Comparison of ENCODE assay signal across 16 mouse cellular contexts in the genomic region with DNA sequence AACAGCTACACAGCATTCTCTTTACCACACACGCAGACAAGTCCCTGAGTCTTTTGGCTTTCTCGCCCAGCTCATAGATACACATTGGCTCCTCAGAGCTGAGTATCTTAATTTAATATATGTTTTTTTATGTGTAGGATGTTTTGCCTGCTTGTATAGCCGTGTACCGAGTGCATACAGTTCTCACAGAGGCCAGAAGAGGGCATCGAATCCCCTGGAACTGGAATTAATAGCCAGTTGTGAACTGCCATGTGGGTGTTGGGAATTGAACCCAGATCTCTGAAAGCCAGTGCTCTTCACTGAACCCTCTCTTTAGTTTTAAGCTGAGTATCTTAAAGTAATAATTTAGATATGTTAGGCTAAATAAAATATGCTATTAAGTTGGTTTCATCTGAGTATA. TPM values are rescaled to one million over a fixed set of nuclear protein-coding genes. Genes with fewer than 3 reads are reported as not detected.
A peak's percentile ranks its signal among the peaks of the same experiment; 100 is the strongest.
DNase-seq lines count a peak whose midpoint lies in the region; ATAC-seq and TF ChIP-seq lines count a peak whose summit lies in the region.
"Had no signal": no experiment of that assay in that cellular context is flagged by ENCODE, and none has a peak within 500 bp of the region (broad histone marks: within the 10 kb centered on the region; RNA-seq: fewer than 3 reads in every experiment).

No protein-coding gene starts in this region.

- no peak overlapping the region for H3K4me2 ChIP-seq in stomach, postnatal 0 days (replicated peaks; ENCODE audit: low read depth)
- H3K4me2 ChIP-seq: hindbrain, embryonic 15.5 days; midbrain, embryonic 12.5 days; neural tube, embryonic 12.5 days had no signal

- H3K27me3 ChIP-seq in kidney, adult 2 months (replicated peaks; ENCODE audit: control insufficient read depth, insufficient read depth, low read length): no peaks in the 10 kb centered on the region
- no peaks in the 10 kb centered on the region for H3K27me3 ChIP-seq in thymus, adult 2 months (ENCODE audit: control insufficient read depth, insufficient read depth, low read length)
- H3K27me3 ChIP-seq in MEL (ENCODE audit: control insufficient read depth in 1 of 2, insufficient read depth in 2 of 2, low read length in 2 of 2): no peaks in the 10 kb centered on the region
- no peaks in the 10 kb centered on the region for H3K27me3 ChIP-seq in stomach, postnatal 0 days (ENCODE audit: control insufficient read depth, insufficient read depth, low read length)
- H3K27me3 ChIP-seq: hindbrain, embryonic 15.5 days; midbrain, embryonic 12.5 days; neural tube, embryonic 12.5 days had no signal

- TF ChIP-seq EP300 in MEL (IDR thresholded peaks at IDR 0.05; ENCODE audit: low read depth in 1 of 2, low read length in 2 of 2): no peak
- no peak for TF ChIP-seq EP300 in stomach, postnatal 0 days (optimal IDR thresholded peaks at IDR 0.05)

- no peak overlapping the region for H3K4me3 ChIP-seq in kidney, adult 2 months (ENCODE audit: insufficient read depth, low read depth, low read length)
- no peak overlapping the region for H3K4me3 ChIP-seq in thymus, adult 2 months (ENCODE audit: control insufficient read depth, insufficient read depth, low read length)
- H3K4me3 ChIP-seq in MEL (ENCODE audit: control insufficient read depth in 1 of 2, insufficient read depth in 1 of 2, low read depth in 2 of 2, low read length in 2 of 2): no peak overlapping the region
- H3K4me3 ChIP-seq in stomach, postnatal 0 days (ENCODE audit: low read depth, low read length): no peak overlapping the region
- H3K4me3 ChIP-seq: forebrain, embryonic 10.5 days; hindbrain, embryonic 15.5 days; midbrain, embryonic 12.5 days; neural tube, embryonic 12.5 days had no signal

- 0 out of 2 replicates have a peak, but pooled peaks have one; percentile 25 for TF ChIP-seq CTCF in kidney, adult 2 months (conservative IDR thresholded peaks at IDR 0.05; ENCODE audit: insufficient read depth, insufficient read length, low read depth, low read length)
- no peak for TF ChIP-seq CTCF in thymus, adult 2 months (IDR thresholded peaks at IDR 0.05; ENCODE audit: borderline replicate concordance, control insufficient read depth, extremely low read depth, insufficient read depth, low read length, poor library complexity)
- TF ChIP-seq CTCF in MEL (IDR thresholded peaks at IDR 0.05 in 2 of 3, conservative IDR thresholded peaks at IDR 0.05 in 1 of 3; ENCODE audit: control insufficient read depth in 1 of 3, insufficient read depth in 1 of 3, low read depth in 2 of 3, low read length in 3 of 3, poor library complexity in 1 of 3, severe bottlenecking in 1 of 3): peak in 2 of 3 experiments; percentile 5 to 6; a peak in 1 of 6 replicates
- TF ChIP-seq CTCF in stomach, postnatal 0 days (IDR thresholded peaks at IDR 0.05; ENCODE audit: low read depth): peak; percentile 50

- H3K9ac ChIP-seq in MEL (ENCODE audit: control insufficient read depth, low read depth, low read length, poor library complexity, severe bottlenecking): no peak overlapping the region
- H3K9ac ChIP-seq in stomach, postnatal 0 days (ENCODE audit: low read length): no peak overlapping the region
- H3K9ac ChIP-seq: hindbrain, embryonic 15.5 days; midbrain, embryonic 12.5 days; neural tube, embryonic 12.5 days had no signal

- no peak for TF ChIP-seq RAD21 in MEL (IDR thresholded peaks at IDR 0.05; ENCODE audit: low read depth, low read length)

- H3K4me1 ChIP-seq in kidney, adult 2 months (ENCODE audit: control insufficient read depth, insufficient read depth, low read length): peaks cover 6% of the 10 kb centered on the region
- H3K4me1 ChIP-seq in thymus, adult 2 months (replicated peaks; ENCODE audit: control insufficient read depth, insufficient read depth, low read length): peaks cover 6% of the 10 kb centered on the region
- peaks cover 3% of the 10 kb centered on the region in 2 experiments; a peak in 3 of 4 replicates for H3K4me1 ChIP-seq in MEL (ENCODE audit: control insufficient read depth in 1 of 2, insufficient read depth in 2 of 2, low read length in 2 of 2)
- H3K4me1 ChIP-seq in stomach, postnatal 0 days (replicated peaks; ENCODE audit: control insufficient read depth, insufficient read depth): 0 out of 2 replicates have a peak, but pooled peaks cover 2% of the 10 kb centered on the region

- peaks cover 16% of the 10 kb centered on the region for H3K36me3 ChIP-seq in kidney, adult 2 months (ENCODE audit: control insufficient read depth, insufficient read depth, low read length)
- peaks cover 35% of the 10 kb centered on the region for H3K36me3 ChIP-seq in thymus, adult 2 months (ENCODE audit: control insufficient read depth, insufficient read depth, low read length)
- peaks cover 0 to 20% of the 10 kb centered on the region in 2 experiments; a peak in 3 of 4 replicates for H3K36me3 ChIP-seq in MEL (ENCODE audit: control insufficient read depth in 1 of 2, insufficient read depth in 2 of 2, low read length in 2 of 2)
- peaks cover 25% of the 10 kb centered on the region for H3K36me3 ChIP-seq in stomach, postnatal 0 days (ENCODE audit: control insufficient read depth, insufficient read depth, low read length)

- TF ChIP-seq POLR2A in kidney, adult 2 months (IDR thresholded peaks at IDR 0.05; ENCODE audit: low read depth, low read length): no peak
- no peak for TF ChIP-seq POLR2A in thymus, adult 2 months (IDR thresholded peaks at IDR 0.05; ENCODE audit: control insufficient read depth, extremely low read depth, insufficient read depth, low read length, poor library complexity)
- TF ChIP-seq POLR2A in MEL (IDR thresholded peaks at IDR 0.05; ENCODE audit: control insufficient read depth in 1 of 2, insufficient read depth in 1 of 2, low read depth in 1 of 2, low read length in 2 of 2, poor library complexity in 1 of 2): no peak

- WGBS in kidney, adult 2 months: 91% methylated on average over 5 of the region's 5 CpGs
- 94% methylated on average over 5 of the region's 5 CpGs for WGBS in thymus, adult 2 months
- 91% methylated on average over 5 of the region's 5 CpGs for WGBS in stomach, postnatal 0 days

- no peak for ATAC-seq in stomach, postnatal 0 days (ENCODE audit: low FRiP score, low TSS enrichment)

- H3K9me3 ChIP-seq in MEL (replicated peaks; ENCODE audit: insufficient read depth, low read length): no peaks in the 10 kb centered on the region
- no peaks in the 10 kb centered on the region for H3K9me3 ChIP-seq in stomach, postnatal 0 days (ENCODE audit: control insufficient read depth, low read length)
- H3K9me3 ChIP-seq: forebrain, embryonic 10.5 days; hindbrain, embryonic 15.5 days; midbrain, embryonic 12.5 days; neural tube, embryonic 12.5 days had no signal

- peaks cover 18% of the 10 kb centered on the region for H3K79me2 ChIP-seq in MEL (ENCODE audit: control insufficient read depth, insufficient read depth, low read length, poor library complexity)

- H3K27ac ChIP-seq in kidney, adult 2 months (ENCODE audit: insufficient read depth, low read depth, low read length): no peak overlapping the region
- H3K27ac ChIP-seq in thymus, adult 2 months (ENCODE audit: control insufficient read depth, insufficient read depth, low read length): no peak overlapping the region
- H3K27ac ChIP-seq in MEL (ENCODE audit: control insufficient read depth, low read depth, low read length): no peak overlapping the region
- H3K27ac ChIP-seq in stomach, postnatal 0 days (replicated peaks): no peak overlapping the region
- H3K27ac ChIP-seq: forebrain, embryonic 10.5 days; hindbrain, embryonic 15.5 days; midbrain, embryonic 12.5 days; neural tube, embryonic 12.5 days had no signal

- no peak for DNase-seq in kidney, adult 2 months
- DNase-seq in kidney, postnatal 10 days: no peak
- peak; percentile 16 for DNase-seq in thymus, postnatal 14 days
- DNase-seq in thymus, adult 2 months: no peak
- peak; percentile 18 for DNase-seq in MEL (ENCODE audit: low read depth, low spot score)
- DNase-seq in stomach, postnatal 0 days (ENCODE audit: low spot score): no peak
- no peak for DNase-seq in spleen, postnatal 4 days (ENCODE audit: low spot score in 2 of 2)
- DNase-seq: cerebellum, adult 18-20 months; gastrocnemius, postnatal 14 days had no signal

TF ChIP-seq in MEL, 35 proteins besides CTCF, POLR2A, EP300 and RAD21 (continues in another document):
- no peak for TF ChIP-seq MYC (IDR thresholded peaks at IDR 0.05; ENCODE audit: low read depth, low read length)

RNA-seq across cellular contexts. Expression of a gene that starts 5.4 kb away (rescaled TPM):
- 2.1 and 2.6 TPM in 2 replicates for polyA plus RNA-seq in kidney, adult 2 months (2012; rRNA removed)
- 2.4 and 2.7 TPM in 2 replicates for polyA plus RNA-seq in thymus, adult 2 months (2012; rRNA removed)
- total RNA-seq in MEL (2012; rRNA removed): 3.6 and 5.5 TPM in 2 replicates
- polyA plus RNA-seq in MEL (2012; ENCODE audit: insufficient read depth in 1 of 2, insufficient read length in 2 of 2, low read depth in 1 of 2, low replicate concordance in 2 of 2, missing spikeins in 1 of 2): 1 to 10 TPM in 1 of 2 experiments, not detected in 1; 1.9 TPM
- 4.2 and 4.6 TPM in 2 replicates for polyA plus RNA-seq in stomach, postnatal 0 days (2015; fragmentation: Nextera tagmentation; extraction: Ambion mirVana)

RNA-seq across cellular contexts. Expression of a gene that starts 22.2 kb away (rescaled TPM):
- polyA plus RNA-seq in kidney, adult 2 months (2012; rRNA removed): not detected in 2 replicates
- 0.07 and 0.08 TPM in 2 replicates for polyA plus RNA-seq in thymus, adult 2 months (2012; rRNA removed)
- total RNA-seq in MEL (2012; rRNA removed): 0.10 TPM in 1 of 2 replicates, not detected in the other
- under 1 TPM in 1 of 2 experiments, not detected in 1; 0.06 TPM for polyA plus RNA-seq in MEL (2012; ENCODE audit: insufficient read depth in 1 of 2, insufficient read length in 2 of 2, low read depth in 1 of 2, low replicate concordance in 2 of 2, missing spikeins in 1 of 2)
- not detected in 2 replicates for polyA plus RNA-seq in stomach, postnatal 0 days (2015; fragmentation: Nextera tagmentation; extraction: Ambion mirVana)
- total RNA-seq: gastrocnemius, postnatal 14 days had no signal
- polyA plus RNA-seq: heart, embryonic 14.5 days; liver, embryonic 16.5 days had no signal

RNA-seq across cellular contexts. Expression of a gene that starts 22.7 kb away (rescaled TPM):
- polyA plus RNA-seq in kidney, adult 2 months (2012; rRNA removed): 0.91 and 1.1 TPM in 2 replicates
- 1.2 and 1.5 TPM in 2 replicates for polyA plus RNA-seq in thymus, adult 2 months (2012; rRNA removed)
- not detected in 2 replicates for total RNA-seq in MEL (2012; rRNA removed)
- polyA plus RNA-seq in MEL (2012; ENCODE audit: insufficient read depth in 1 of 2, insufficient read length in 2 of 2, low read depth in 1 of 2, low replicate concordance in 2 of 2, missing spikeins in 1 of 2): not detected
- 1.2 TPM in 2 replicates for polyA plus RNA-seq in stomach, postnatal 0 days (2015; fragmentation: Nextera tagmentation; extraction: Ambion mirVana)

RNA-seq across cellular contexts. Expression of a gene that starts 40.6 kb away (rescaled TPM):
- 2.4 and 3.9 TPM in 2 replicates for polyA plus RNA-seq in kidney, adult 2 months (2012; rRNA removed)
- 12.3 and 15.8 TPM in 2 replicates for polyA plus RNA-seq in thymus, adult 2 months (2012; rRNA removed)
- total RNA-seq in MEL (2012; rRNA removed): not detected in 2 replicates
- polyA plus RNA-seq in MEL (2012; ENCODE audit: insufficient read depth in 1 of 2, insufficient read length in 2 of 2, low read depth in 1 of 2, low replicate concordance in 2 of 2, missing spikeins in 1 of 2): not detected
- polyA plus RNA-seq in stomach, postnatal 0 days (2015; fragmentation: Nextera tagmentation; extraction: Ambion mirVana): 2.0 and 2.1 TPM in 2 replicates

RNA-seq across cellular contexts. Expression of a gene that starts 49.7 kb away (rescaled TPM):
- polyA plus RNA-seq in kidney, adult 2 months (2012; rRNA removed): not detected in 2 replicates
- polyA plus RNA-seq in thymus, adult 2 months (2012; rRNA removed): 0.85 and 1.0 TPM in 2 replicates
- 0.08 and 0.13 TPM in 2 replicates for total RNA-seq in MEL (2012; rRNA removed)
- under 1 TPM in 1 of 2 experiments, not detected in 1; 0.04 TPM for polyA plus RNA-seq in MEL (2012; ENCODE audit: insufficient read depth in 1 of 2, insufficient read length in 2 of 2, low read depth in 1 of 2, low replicate concordance in 2 of 2, missing spikeins in 1 of 2)
- 0.07 TPM in 1 of 2 replicates, not detected in the other for polyA plus RNA-seq in stomach, postnatal 0 days (2015; fragmentation: Nextera tagmentation; extraction: Ambion mirVana)
- total RNA-seq: gastrocnemius, postnatal 14 days; left cerebral cortex, adult 18-20 months had no signal
- polyA plus RNA-seq: forebrain, embryonic 10.5 days; heart, embryonic 14.5 days; midbrain, embryonic 12.5 days; neural tube, embryonic 12.5 days had no signal

Comparison
In these comparisons a context has a peak if more than half of its experiments do, and no peak if none do; other contexts are left out.
1. DNase-seq: peak in thymus, postnatal 14 days (single experiment) and MEL (single experiment); none in kidney, adult 2 months (single experiment), kidney, postnatal 10 days (single experiment), thymus, adult 2 months (single experiment), stomach, postnatal 0 days (single experiment) and spleen, postnatal 4 days (0 of 2).